Mouse (Mus musculus) hindlimb bud, embryonic 11.5 days (tissue): Measurements from ENCODE around the gene Anks6.
"Not testable (repeated sequence)": the region's sequence is repeated elsewhere in the genome, so short reads cannot be mapped to it uniquely, and the experiment has no call there.

ENCODE experiments used
- DNase-seq: peaks from one replicate; pipeline ENCODE4 v3.0.0-alpha.2; 2012; ENCODE audit warnings: low read depth, low spot score; ENCODE audit errors: extremely low spot score

The Anks6 gene

GRCm38 (mm10) chr4:47056791-47057509 is at the start of gene Anks6:
Gene Anks6, minus strand, starts transcription at chr4:47057427.
- no peak for DNase-seq

- no peak for DNase-seq
Measured at GRCm38 (mm10) chr4:47103561-47103960, 46.3 kb upstream of the Anks6 start.

DNA sequence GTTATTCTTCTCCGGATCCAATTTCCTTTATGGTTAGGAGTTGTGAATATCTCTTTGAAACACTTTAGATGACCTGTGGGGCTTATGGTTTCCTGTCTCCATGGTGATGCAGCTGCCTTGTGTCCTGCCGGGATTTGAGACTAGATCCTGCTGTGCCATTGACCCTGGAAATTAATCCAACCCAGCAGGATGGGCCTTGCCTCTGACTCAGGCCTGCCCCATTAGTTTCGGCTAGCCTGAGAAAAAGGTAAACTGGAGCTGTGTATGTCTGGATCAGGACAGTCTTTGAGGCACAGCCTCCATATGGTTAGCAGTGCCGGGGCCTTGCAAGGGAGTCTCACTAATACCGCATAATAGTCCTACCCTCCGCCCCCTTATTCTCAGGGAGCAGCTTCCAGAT is 36.4 kb upstream of the Anks6 start:
- DNase-seq, result no peak

DNA sequence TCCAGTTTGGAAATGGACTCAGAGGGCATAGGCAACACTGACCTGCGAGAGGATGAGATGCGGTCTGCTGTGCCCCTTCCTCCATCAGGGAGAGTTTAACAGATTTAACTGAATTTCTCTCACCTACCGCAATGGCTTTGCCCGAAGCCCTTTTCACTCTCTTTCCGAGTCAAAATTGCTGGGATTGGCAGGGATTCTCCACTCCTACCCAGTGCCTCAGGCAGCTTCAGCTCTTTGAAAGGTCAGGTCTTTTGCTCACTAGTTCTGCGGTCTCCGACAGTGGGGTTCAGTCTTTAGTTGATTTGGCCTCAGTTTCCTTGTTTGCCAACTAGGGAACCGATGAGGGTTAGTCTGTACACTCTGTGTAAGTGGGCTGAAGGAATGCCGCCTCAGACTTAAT is 35.9 kb upstream of the Anks6 start:
- DNase-seq, result no peak

GRCm38 (mm10) chr4:47092387-47093021 is 35.3 kb upstream of the Anks6 start:
- no peak for DNase-seq

GRCm38 (mm10) chr4:47091493-47092386 is 34.5 kb upstream of the Anks6 start, which contains the start of gene Galnt12:
Gene Galnt12, plus strand, starts transcription at chr4:47091909.
- no peak for DNase-seq

DNA sequence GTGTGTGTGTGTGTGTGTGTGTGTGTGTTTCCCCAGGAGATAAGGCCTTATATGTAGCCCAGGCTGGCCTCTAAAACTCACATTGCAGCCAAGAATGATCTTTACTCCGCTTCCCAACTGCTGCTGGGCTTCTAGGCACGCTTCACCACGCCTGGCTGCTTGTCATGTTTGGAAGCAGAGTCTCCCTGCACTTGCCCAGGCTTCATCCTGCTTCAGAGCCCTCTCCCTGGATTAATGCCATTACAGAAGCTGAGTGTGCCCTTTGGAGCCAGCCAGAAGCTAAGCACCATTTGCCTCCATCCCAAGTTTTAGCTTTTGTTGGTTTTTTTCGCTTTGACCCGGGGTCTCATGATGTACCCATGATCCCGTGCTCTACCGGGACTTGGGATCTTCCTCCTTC is 31.4 kb upstream of the Anks6 start:
- no peak for DNase-seq

DNA sequence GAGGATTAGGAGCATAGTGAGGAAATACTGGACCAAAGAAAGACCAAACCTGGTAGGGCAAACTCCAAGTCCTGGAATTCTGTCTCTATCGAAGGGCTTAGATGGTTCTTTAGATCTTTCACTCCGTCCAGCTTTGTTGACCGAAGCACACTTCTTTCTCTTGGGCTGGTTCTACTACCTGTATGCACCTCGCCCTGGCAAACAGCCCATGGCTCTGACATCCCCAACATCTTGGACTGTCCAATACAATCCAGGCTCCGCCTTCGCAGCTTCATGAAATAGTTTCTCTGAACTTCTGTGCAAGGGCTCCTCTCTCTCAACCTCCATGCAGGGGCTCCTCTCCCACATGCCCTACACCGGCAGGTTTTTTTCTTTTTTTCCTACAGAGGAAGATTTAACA is 26.6 kb upstream of the Anks6 start:
- no peak for DNase-seq

GRCm38 (mm10) chr4:47080647-47081010 is 23.4 kb upstream of the Anks6 start:
- no peak for DNase-seq

- no peak for DNase-seq
Measured at GRCm38 (mm10) chr4:47079997-47080646, 22.9 kb upstream of the Anks6 start.

DNA sequence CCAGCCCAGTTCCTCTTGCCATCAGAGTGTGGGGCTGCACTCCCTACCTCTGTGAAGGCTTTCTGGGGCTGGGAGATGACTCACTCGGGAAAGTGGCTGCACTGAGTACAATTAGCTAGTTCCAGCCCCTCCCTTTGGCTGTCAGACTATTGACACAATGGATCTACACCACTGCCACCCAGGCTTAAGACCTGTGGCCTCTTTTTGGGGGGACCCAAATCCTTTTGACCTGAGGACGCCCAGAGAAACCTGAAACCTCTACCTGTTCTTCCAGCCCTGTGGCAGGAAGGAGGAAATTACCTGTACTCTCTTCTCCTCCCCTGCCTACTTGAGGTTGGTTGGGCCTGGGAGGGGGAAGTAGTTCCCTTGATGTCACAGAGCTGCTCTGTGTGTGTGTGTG is 17.8 kb upstream of the Anks6 start:
- no peak for DNase-seq

DNA sequence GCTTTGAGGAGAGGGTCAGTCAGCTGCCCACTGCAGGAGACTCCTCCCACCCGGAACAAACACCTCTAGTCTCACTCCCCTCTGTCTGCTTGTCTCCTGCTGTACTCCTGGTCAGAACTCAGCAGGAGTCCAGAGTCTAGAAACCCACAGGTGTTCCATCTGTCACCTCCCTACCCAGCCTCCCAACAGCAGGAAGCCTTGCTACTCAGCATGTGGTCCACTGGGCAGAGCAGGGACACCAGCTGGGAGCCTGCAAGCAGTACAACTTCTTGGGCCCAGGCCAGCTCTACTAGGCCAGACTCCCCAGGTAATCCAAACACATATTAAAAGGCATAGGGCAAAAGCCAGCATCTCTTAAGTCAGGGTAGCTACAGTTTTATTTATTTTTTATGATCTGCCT is 3.7 kb upstream of the Anks6 start:
- no peak for DNase-seq

- DNase-seq, result no peak
Measured at GRCm38 (mm10) chr4:47057510-47058325, 491 bp upstream of the Anks6 start.

GRCm38 (mm10) chr4:47055570-47056080 is 1.6 kb downstream of the Anks6 start:
- DNase-seq, result no peak

GRCm38 (mm10) chr4:47055170-47055569 is 2.1 kb downstream of the Anks6 start:
- not testable (repeated sequence) for DNase-seq

GRCm38 (mm10) chr4:47051905-47052304 is 5.3 kb downstream of the Anks6 start:
- no peak for DNase-seq

DNA sequence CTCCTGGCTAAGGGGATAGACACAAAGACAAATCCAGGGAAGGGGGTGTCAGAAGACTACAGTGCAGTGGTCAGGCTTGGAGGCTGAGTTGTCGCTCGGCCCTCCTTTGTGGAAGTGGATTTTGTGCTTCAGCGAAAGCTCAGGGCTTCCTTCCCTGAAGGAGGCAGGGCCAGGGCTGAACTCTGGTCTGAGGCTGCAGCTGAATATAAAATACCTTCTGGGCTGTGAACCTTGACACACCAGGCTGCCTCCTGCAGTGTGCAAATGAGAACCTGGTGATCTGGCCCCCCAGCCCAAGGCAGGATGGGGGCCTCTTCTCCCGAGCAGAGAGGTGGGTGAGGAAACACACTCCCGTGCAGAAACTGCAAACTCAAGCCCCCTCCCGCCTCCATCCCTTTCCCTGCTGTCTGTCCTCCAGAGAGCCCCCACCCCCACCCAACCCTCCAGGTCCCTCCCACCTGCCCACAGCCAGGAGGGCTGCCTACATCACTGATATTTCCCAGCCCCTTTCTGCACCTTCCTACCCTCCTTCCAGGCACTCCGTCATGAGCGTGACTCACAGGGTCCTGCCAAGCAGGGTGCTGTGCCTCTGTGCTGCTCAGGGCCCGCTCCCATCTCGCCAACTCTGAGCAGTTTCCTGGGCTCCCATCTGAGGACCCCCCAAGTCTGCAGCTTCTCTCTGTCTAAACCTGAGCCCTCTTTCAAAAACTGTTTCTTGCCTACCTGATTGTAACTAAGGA is 6.4 kb downstream of the Anks6 start:
- DNase-seq, result no peak

- peak; percentile 89 for DNase-seq
Measured at GRCm38 (mm10) chr4:47050167-47050566, 7.1 kb downstream of the Anks6 start.

DNA sequence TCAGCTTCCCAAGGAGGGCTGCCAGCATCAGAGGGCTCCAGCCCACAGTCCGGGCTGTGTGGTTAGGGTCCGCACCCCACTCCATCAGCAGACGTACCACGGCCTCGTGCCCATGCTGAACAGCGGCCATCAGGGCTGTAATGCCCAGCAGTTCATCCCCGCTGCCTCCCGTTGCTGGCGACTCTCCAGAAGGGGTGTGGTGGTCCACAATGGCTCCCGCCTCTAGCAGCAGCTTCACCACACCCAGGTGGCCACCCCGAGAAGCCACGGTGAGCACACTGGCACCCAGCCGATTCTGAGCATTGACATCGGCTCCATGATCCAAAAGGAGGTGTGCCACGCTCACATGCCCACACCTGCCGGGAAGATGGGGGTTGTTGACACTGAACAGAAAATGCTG is 8.0 kb downstream of the Anks6 start:
- no peak for DNase-seq
